Mouse (Mus musculus) spleen, postnatal 36 days (tissue): ENCODE measurements around the gene Pole3.
"Not testable (repeated sequence)": the region's sequence is repeated elsewhere in the genome, so short reads cannot be mapped to it uniquely, and the experiment has no call there.

Experiments
- DNase-seq, 2 experiments: peaks; one replicate each; pipeline ENCODE4 v3.0.0; 2022; ENCODE audit warnings: low spot score in 2 of 2, mixed read lengths in 1 of 2

Pole3 gene

DNA sequence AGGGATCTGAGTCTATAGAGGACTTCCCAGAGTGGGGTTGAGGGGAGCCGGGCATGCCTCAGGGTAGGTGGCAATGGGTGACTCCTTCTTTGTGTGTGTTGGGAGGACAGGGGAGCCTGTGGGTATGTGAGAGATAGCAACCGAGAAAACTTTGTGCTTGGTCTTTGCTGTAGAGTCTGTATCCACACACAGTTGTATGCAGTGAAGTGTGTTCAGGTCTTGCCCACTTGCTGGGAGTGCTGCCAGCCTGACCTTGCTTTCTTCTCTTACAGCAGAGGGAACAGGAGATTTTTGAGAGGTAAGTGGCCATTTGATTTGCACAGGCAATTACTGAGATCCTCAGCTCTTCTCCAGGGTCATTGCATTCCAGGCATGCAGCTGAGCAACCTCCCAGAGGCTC is 37.0 kb downstream of the Pole3 start:
- no peak for DNase-seq

DNA sequence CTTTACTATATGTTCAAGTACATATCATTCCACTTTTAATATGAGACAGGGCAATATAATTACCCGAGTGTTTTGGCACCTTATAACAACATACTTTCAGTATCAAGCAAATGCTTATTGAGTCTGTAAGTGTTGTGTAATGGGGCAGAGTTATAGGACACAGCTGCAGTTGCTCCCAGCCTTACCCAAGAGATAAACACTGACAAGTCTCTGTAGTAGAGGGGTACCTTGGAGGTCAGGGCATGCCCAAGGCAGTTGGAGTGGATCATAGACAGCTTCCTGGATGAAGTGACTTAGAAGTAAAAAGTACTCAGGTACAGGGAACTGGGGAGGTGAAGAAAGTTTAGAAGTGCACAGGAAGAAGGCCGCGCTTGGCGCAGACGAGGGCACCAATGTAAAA is 37.7 kb downstream of the Pole3 start:
- DNase-seq: no peak

DNA sequence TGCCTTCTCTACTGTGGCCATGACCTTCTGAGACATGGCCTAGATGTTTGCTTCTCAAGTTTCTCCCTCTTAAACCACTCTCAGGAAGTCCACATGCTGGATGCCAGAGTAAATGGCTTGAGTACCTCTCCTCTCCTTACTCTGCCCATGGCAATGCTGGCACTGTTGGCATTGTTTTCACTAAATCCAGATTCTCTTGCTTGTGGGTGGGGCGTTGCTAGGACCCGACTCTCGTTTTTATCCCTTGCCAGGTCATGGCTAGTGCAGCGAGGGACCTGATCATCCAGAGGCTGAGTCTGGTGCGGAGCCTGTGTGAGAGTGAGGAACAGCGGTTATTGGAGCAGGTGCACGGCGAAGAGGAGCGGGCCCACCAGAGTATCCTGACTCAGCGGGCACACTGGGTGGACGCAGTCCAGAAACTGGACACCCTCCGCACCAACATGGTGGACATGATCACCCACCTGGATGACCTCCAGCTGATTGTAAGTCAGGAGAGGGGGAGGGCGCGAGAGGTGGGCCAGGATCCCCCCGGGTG is 38.6 kb downstream of the Pole3 start:
- DNase-seq: no peak

DNA sequence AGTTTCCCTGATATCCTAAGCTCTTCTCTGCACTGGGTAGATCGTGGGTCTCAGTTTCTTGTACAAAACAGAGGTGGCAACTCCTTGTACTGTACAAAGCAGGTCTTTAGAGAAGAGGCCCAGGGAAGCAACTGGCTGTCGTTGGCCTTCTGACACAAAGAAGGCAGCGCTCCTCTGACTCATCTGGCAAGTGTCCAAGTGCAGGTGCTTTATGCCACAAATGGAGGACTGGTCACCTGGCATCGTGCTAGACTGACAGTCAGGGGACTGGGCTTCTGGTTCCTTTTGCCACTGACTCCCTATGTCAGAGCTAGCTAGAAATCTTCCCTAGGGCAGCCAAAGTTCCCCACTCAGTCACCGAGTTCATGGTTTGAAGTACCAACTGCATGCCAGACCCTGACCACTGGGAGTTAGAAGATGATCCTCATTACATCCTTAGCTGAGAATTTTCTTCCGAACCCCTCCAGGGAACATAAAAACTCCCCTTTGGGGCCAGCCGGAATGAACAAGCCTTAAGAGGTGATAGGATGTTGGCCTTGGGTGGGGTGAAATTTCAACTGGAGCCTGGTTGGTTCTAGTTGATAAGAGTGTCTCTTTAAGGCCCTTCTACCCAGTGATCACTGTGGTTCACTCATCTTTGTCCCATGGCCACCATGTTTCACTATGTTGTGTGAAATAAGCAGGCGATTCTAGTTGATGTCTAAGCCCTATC is 39.3 kb downstream of the Pole3 start:
- peak in 1 of 2 experiments; percentile 9 for DNase-seq

DNA sequence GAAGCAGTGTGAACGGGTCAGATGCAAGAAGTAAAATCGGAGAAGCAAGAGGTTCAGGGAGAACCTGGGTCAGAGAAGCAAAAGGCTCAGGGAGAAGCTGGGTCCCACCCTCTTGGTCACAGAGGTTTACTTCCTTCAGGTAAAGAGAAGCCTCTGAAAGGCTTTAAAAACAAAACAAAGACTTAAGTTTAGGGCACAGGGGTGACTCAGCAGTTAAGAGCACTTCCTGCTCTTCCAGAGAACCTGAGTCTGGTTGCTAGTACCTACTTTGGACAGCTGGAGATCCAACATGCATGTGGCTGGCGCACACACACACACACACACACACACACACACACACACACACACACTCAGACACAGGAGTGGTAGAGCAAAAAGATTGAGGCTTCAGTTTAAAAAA is 39.9 kb downstream of the Pole3 start:
- DNase-seq: no peak

DNA sequence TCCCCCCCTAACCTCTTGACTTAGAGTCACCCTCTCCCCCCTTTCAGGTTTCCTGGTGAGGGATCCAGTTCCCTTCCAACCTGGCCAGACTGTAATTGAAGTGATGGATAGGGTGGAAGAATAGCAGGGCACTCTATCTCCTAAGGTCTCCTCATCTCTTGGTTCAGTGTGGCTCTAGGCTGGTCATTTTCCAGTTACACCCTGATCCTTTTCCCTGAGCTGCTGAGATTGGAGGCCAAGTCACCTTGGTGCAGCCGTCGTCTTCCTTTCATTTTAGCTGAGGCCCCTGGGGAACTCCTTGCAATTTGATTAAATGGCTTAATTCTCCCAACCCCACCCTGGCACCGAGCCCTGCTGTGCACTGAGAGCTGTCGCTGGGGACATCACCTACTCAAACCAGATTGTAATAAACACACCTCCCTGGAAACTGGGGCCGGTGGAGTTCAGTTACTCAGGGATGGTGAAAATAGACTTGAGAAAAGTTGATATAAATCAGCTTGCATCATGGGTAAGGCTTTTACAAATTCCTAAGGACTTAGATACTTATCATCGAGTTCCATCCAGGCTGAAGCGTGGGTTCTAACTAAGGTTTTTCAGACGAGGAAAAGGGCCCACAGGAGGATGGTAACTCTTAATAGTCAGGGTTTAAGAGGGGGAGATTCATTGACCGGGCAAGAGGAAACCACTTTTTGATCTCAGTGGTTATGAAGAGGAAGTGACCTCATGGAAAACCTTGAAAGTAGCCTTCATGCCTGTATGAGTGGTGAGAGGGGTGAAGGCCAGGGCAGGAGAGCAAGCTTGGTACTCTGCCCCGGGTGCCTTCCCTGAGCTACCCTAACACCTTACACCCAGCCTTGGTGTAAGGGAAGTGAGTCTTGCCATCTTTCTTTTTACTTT is 43.9 kb downstream of the Pole3 start:
- peak; percentile 66 to 70 for DNase-seq

DNA sequence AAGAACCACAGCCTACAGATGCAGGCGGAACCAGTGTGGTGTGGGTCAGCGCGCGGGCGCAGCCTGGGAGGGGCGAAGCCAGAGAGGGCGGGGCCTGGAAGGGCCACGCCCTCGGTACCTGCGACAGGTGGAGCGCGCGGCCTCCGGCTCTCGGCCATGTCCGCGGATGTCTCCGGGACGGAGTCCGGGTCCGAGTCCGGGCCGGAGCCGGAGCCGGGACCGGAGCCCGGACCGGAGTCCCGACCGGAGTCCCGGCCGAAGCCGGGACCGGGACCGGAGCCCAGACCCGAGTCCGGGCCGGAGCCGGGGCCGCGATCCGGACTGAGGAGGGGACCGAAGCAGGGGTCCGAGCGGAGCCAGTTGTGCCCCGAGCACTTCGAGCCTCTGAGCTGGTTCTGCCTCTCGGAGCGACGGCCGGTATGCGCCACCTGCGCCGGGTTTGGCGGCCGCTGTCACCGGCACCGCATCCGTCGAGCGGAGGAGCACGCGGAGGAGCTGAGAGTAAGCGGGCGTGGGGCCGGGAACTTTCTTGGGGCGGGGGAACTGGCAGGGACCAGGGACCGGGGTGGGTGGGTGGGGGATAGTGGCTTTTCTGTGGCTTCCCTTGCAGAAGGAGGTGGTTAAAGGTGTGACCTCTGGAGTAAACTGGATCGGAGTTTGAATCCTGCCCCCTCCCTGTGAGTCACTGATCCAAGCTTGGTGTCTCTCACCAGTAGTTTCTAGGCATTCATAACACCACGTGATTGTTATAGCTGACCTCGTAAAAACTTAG is 44.7 kb downstream of the Pole3 start, which contains the start of gene Bspry:
Bspry (plus strand) TSS at position 117 of the 772 bp plus-strand sequence.
- peak; percentile 46 to 51 for DNase-seq

DNA sequence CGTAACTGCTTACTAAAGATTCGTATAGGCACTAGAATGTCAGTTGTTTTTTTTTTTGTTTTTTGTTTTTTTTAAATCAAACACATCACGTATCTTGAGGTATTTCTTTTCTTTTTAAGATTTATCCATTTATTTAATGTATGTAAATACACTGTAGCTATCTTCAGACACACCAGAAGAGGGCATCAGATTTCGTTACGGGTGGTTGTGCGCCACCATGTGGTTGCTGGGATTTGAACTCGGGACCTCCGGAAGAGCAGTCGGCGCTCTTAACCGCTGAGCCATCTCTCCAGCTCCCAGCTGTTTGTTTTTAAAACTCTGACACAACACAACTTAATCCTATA is 45.3 kb downstream of the Pole3 start:
- not testable (repeated sequence) for DNase-seq

DNA sequence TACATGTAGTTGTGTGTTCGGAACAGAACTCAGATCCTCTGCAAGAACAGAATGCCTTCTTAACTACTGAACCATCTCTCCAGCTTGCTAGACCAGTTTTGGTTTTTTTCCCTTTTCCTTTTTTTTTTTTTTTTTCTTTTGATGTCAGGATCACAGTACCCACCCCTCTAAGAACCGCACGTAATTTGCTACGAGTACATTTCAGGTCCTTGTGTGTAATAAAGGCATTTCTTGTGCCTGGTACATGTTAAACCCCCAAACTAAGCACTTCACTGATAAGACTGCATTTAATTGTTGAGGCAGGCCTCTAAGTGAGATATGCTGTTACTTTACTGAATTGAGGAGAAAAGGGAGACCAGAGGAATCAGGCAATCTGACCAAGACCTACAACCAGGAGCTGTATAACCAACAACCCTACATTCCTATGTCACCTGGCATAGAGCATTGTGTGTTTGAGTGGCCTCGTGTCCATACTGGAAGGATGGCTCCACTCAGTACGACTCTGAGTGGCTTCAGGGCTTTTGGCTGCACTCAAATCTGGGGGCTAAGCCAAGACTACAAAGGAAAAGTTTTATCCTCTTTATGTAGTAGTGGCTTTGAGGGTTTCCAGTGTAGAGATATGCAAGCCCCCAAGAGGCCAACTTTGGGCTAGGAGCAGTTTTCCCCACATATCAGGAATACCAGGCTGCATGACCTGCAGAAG is 47.2 kb downstream of the Pole3 start:
- DNase-seq: no peak

DNA sequence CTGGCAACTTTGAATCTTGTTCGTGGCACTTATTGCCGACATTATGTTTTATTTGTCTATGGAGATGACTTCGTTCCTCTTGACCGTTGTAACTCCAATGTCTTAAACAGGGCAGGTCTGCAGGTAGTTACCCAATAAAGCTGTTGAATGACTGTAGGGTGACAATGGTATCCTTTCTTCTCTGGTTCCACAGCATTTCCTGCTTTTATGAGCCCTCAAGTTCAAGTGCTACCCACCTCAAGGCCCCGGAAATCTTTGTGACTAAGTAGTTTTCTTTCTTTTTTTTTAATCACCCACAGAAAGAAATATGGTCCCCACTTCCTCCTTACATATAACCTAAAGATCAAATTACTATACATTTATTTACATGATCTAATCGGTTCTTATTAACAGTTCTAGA is 49.1 kb downstream of the Pole3 start:
- DNase-seq: no peak

DNA sequence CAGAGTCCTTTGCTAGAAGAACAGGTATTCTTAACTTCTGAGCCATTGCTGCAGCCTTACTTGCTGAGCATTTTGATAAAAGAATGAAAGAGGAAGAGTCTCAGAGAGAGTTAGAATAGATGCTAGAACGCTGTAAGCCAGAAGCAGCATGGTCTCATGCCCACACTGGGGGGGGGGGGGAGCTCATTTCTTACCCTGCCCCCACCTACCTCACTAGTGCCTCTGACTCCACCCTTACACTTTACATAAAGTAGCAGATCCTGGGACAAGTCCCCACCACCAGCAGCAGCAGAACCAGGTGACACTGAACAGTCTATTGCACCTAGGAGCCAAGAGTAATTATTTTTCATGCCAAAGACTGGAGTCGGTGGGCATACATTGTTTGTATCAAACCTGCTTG is 49.7 kb downstream of the Pole3 start:
- no peak for DNase-seq
